Mouse (Mus musculus): ENCODE measurements around the gene Pramel3.
"Not testable (repeated sequence)": the region's sequence is repeated elsewhere in the genome, so short reads cannot be mapped to it uniquely, and the experiment has no call there.

DNA sequence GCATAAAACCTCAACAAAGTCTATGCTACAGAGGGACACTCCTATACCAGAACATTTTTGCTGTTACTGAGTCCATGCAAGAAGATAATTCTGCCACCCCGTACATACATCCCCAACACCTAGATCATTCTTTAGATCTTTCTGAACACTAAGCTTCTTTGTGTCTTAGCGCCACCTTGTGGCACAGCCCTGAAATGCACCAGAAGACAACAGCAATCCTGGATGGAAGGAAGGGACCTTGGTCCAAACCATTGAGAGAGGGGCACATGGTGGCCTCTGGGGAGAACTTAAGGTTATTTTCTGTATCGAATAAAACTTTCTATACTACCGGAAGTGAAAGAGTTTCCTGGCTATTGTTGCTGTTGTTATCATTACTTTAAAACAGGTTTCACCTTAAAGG lies 59.8 kb downstream of the Pramel3 start:
- not testable (repeated sequence) for TF ChIP-seq CTCF (IDR thresholded peaks at IDR 0.05; ENCODE audit: low read depth, low read length); POLR2A (IDR thresholded peaks at IDR 0.05; ENCODE audit: insufficient read depth, low read length); EP300 (IDR thresholded peaks at IDR 0.05; ENCODE audit: insufficient read depth, low read depth, low read length)
